In the genomic region with DNA sequence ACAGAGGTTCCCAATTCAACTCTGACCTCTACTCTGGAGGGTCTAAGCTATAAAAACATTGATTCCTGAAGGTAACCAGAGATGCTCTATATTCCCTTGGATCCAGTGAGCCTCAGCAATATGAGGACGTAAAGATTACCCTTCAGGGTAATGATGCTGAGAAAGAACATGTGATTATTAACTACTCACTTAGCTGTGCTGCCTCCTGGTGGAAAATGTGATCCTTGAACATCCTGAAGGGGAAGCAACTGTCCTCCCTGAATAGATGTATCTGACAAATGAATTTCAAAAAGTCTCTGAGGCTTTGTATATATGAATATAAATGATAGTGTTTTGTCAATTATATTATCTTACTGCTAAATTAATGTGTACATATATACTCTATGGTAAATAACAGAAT, we compare ENCODE assay signal across 28 mouse cellular contexts. TPM values are rescaled to one million over a fixed set of nuclear protein-coding genes. Genes with fewer than 3 reads are reported as not detected.
DNase-seq lines count a peak whose midpoint lies in the region; ATAC-seq and TF ChIP-seq lines count a peak whose summit lies in the region.
"Had no signal": no experiment of that assay in that cellular context is flagged by ENCODE, and none has a peak within 500 bp of the region (broad histone marks: within the 10 kb centered on the region; RNA-seq: fewer than 3 reads in every experiment).

No protein-coding gene starts in this region.

- no peak overlapping the region for H3K27ac ChIP-seq in kidney, embryonic 14.5 days (ENCODE audit: low read depth, low read length)
- H3K27ac ChIP-seq in stomach, postnatal 0 days (replicated peaks): no peak overlapping the region
- H3K27ac ChIP-seq: embryonic facial prominence, embryonic 12.5 days; forebrain, embryonic 13.5 days; hindbrain, embryonic 15.5 days; limb, embryonic 10.5 days had no signal

- no peaks in the 10 kb centered on the region for H3K9me3 ChIP-seq in kidney, embryonic 14.5 days (ENCODE audit: control insufficient read depth, low read length)
- no peaks in the 10 kb centered on the region for H3K9me3 ChIP-seq in stomach, postnatal 0 days (ENCODE audit: control insufficient read depth, low read length)
- H3K9me3 ChIP-seq: embryonic facial prominence, embryonic 12.5 days; forebrain, embryonic 13.5 days; heart, embryonic 12.5 days; limb, embryonic 10.5 days had no signal

- ATAC-seq in kidney, embryonic 14.5 days (ENCODE audit: low FRiP score, low TSS enrichment): no peak
- no peak for ATAC-seq in stomach, postnatal 0 days (ENCODE audit: low FRiP score, low TSS enrichment)
- ATAC-seq: forebrain, embryonic 13.5 days; midbrain, embryonic 16.5 days had no signal

- no peak overlapping the region for H3K9ac ChIP-seq in kidney, embryonic 14.5 days (ENCODE audit: low read depth, low read length)
- H3K9ac ChIP-seq in stomach, postnatal 0 days (ENCODE audit: low read length): no peak overlapping the region
- H3K9ac ChIP-seq: embryonic facial prominence, embryonic 12.5 days; forebrain, embryonic 13.5 days; heart, embryonic 12.5 days; hindbrain, embryonic 15.5 days had no signal

- WGBS in kidney, embryonic 14.5 days: 28% methylated on average over 1 of the region's 1 CpGs
- 60% methylated on average over 1 of the region's 1 CpGs for WGBS in stomach, postnatal 0 days

- H3K4me3 ChIP-seq in kidney, embryonic 14.5 days (ENCODE audit: low read length): no peak overlapping the region
- no peak overlapping the region for H3K4me3 ChIP-seq in stomach, postnatal 0 days (ENCODE audit: low read depth, low read length)
- H3K4me3 ChIP-seq: embryonic facial prominence, embryonic 12.5 days; erythroblast, embryonic 14.5 days; forebrain, embryonic 13.5 days; heart, embryonic 12.5 days; hindbrain, embryonic 15.5 days; limb, embryonic 10.5 days had no signal

- H3K27me3 ChIP-seq in kidney, embryonic 14.5 days (ENCODE audit: control insufficient read depth, insufficient read depth, low read length): no peaks in the 10 kb centered on the region
- no peaks in the 10 kb centered on the region for H3K27me3 ChIP-seq in stomach, postnatal 0 days (ENCODE audit: control insufficient read depth, insufficient read depth, low read length)
- H3K27me3 ChIP-seq: embryonic facial prominence, embryonic 12.5 days; forebrain, embryonic 13.5 days; heart, embryonic 12.5 days; hindbrain, embryonic 15.5 days had no signal

- H3K4me2 ChIP-seq in kidney, embryonic 14.5 days (replicated peaks; ENCODE audit: low read depth, low read length): no peak overlapping the region
- H3K4me2 ChIP-seq in stomach, postnatal 0 days (replicated peaks; ENCODE audit: low read depth): no peak overlapping the region
- H3K4me2 ChIP-seq: embryonic facial prominence, embryonic 12.5 days; forebrain, embryonic 13.5 days; heart, embryonic 12.5 days; hindbrain, embryonic 15.5 days had no signal

- no peaks in the 10 kb centered on the region for H3K4me1 ChIP-seq in kidney, embryonic 14.5 days (ENCODE audit: control insufficient read depth, insufficient read depth, low read length)
- H3K4me1 ChIP-seq in stomach, postnatal 0 days (replicated peaks; ENCODE audit: control insufficient read depth, insufficient read depth): no peaks in the 10 kb centered on the region
- H3K4me1 ChIP-seq: embryonic facial prominence, embryonic 12.5 days; forebrain, embryonic 13.5 days; heart, embryonic 12.5 days; hindbrain, embryonic 15.5 days; limb, embryonic 10.5 days had no signal

- DNase-seq in embryo, embryonic 11 days: peak; percentile 24
- DNase-seq in embryo, embryonic 10.5 days (ENCODE audit: low spot score): no peak
- peak; percentile 7 to 46 for DNase-seq in kidney, postnatal 36 days
- peak; percentile 1 for DNase-seq in lung, postnatal 36 days
- no peak for DNase-seq in lung, postnatal 10 days
- DNase-seq in stomach, postnatal 0 days (ENCODE audit: low spot score): peak; percentile 21
- DNase-seq in c-Kit-positive CD71-positive TER-119-positive erythroid progenitor cells, embryonic 14.5 days (ENCODE audit: low spot score): no peak
- DNase-seq: adrenal gland, postnatal 14 days; cerebellum, adult 11 months; cerebellum, postnatal 14 days; gastrocnemius, postnatal 10 days; heart, adult 11 months; heart, postnatal 36 days had no signal

- TF ChIP-seq EP300 in stomach, postnatal 0 days (optimal IDR thresholded peaks at IDR 0.05): no peak

- H3K36me3 ChIP-seq in kidney, embryonic 14.5 days (ENCODE audit: control insufficient read depth, insufficient read depth, low read length): no peaks in the 10 kb centered on the region
- no peaks in the 10 kb centered on the region for H3K36me3 ChIP-seq in stomach, postnatal 0 days (ENCODE audit: control insufficient read depth, insufficient read depth, low read length)
- H3K36me3 ChIP-seq: embryonic facial prominence, embryonic 12.5 days; heart, embryonic 12.5 days; hindbrain, embryonic 15.5 days; limb, embryonic 10.5 days had no signal

- peak; percentile 67 for TF ChIP-seq CTCF in stomach, postnatal 0 days (IDR thresholded peaks at IDR 0.05; ENCODE audit: low read depth)

RNA-seq across cellular contexts. Expression of gene 2210017I01Rik, which starts 6.8 kb away (rescaled TPM):
- polyA plus RNA-seq in kidney, embryonic 14.5 days (2014; fragmentation: Nextera tagmentation; extraction: Ambion mirVana): not detected in 2 replicates
- 22.8 and 26.7 TPM in 2 replicates for polyA plus RNA-seq in stomach, postnatal 0 days (2015; fragmentation: Nextera tagmentation; extraction: Ambion mirVana)
- polyA plus RNA-seq: brain, embryonic 14.5 days; embryonic facial prominence, embryonic 12.5 days; erythroblast, embryonic 14.5 days; forebrain, embryonic 13.5 days; frontal cortex, adult 2 months; heart, embryonic 12.5 days; hindbrain, embryonic 15.5 days; limb, embryonic 10.5 days; liver, adult 2 months; lung, embryonic 16.5 days; midbrain, embryonic 16.5 days; stomach, embryonic 16.5 days; thymus, postnatal 0 days; urinary bladder, adult 2 months had no signal

RNA-seq across cellular contexts. Expression of gene Smcp, which starts 11.7 kb away (rescaled TPM):
- not detected in 2 replicates for polyA plus RNA-seq in kidney, embryonic 14.5 days (2014; fragmentation: Nextera tagmentation; extraction: Ambion mirVana)
- not detected in 2 replicates for polyA plus RNA-seq in stomach, postnatal 0 days (2015; fragmentation: Nextera tagmentation; extraction: Ambion mirVana)
- polyA plus RNA-seq: brain, embryonic 14.5 days; embryonic facial prominence, embryonic 12.5 days; erythroblast, embryonic 14.5 days; forebrain, embryonic 13.5 days; frontal cortex, adult 2 months; heart, embryonic 12.5 days; hindbrain, embryonic 15.5 days; limb, embryonic 10.5 days; liver, adult 2 months; lung, embryonic 16.5 days; midbrain, embryonic 16.5 days had no signal

RNA-seq across cellular contexts. Expression of gene Lce6a, which starts 21.0 kb away (rescaled TPM):
- not detected in 2 replicates for polyA plus RNA-seq in kidney, embryonic 14.5 days (2014; fragmentation: Nextera tagmentation; extraction: Ambion mirVana)
- 98.3 and 102 TPM in 2 replicates for polyA plus RNA-seq in stomach, postnatal 0 days (2015; fragmentation: Nextera tagmentation; extraction: Ambion mirVana)
- polyA plus RNA-seq: brain, embryonic 14.5 days; embryonic facial prominence, embryonic 12.5 days; erythroblast, embryonic 14.5 days; forebrain, embryonic 13.5 days; frontal cortex, adult 2 months; heart, embryonic 12.5 days; hindbrain, embryonic 15.5 days; limb, embryonic 10.5 days; liver, adult 2 months; lung, embryonic 16.5 days; midbrain, embryonic 16.5 days; stomach, embryonic 16.5 days; thymus, postnatal 0 days had no signal

RNA-seq across cellular contexts. Expression of gene Ivl, which starts 26.9 kb away (rescaled TPM):
- polyA plus RNA-seq in kidney, embryonic 14.5 days (2014; fragmentation: Nextera tagmentation; extraction: Ambion mirVana): 0.74 and 0.81 TPM in 2 replicates
- 16.6 and 21.1 TPM in 2 replicates for polyA plus RNA-seq in stomach, postnatal 0 days (2015; fragmentation: Nextera tagmentation; extraction: Ambion mirVana)
- polyA plus RNA-seq: brain, embryonic 14.5 days; embryonic facial prominence, embryonic 12.5 days; erythroblast, embryonic 14.5 days; forebrain, embryonic 13.5 days; frontal cortex, adult 2 months; heart, embryonic 12.5 days; hindbrain, embryonic 15.5 days; limb, embryonic 10.5 days; liver, adult 2 months; lung, embryonic 16.5 days; midbrain, embryonic 16.5 days had no signal

RNA-seq across cellular contexts. Expression of gene Lce1a1, which starts 47.7 kb away (rescaled TPM):
- polyA plus RNA-seq in kidney, embryonic 14.5 days (2014; fragmentation: Nextera tagmentation; extraction: Ambion mirVana): not detected in 2 replicates
- 401 and 429 TPM in 2 replicates for polyA plus RNA-seq in stomach, postnatal 0 days (2015; fragmentation: Nextera tagmentation; extraction: Ambion mirVana)
- polyA plus RNA-seq: brain, embryonic 14.5 days; embryonic facial prominence, embryonic 12.5 days; erythroblast, embryonic 14.5 days; forebrain, embryonic 13.5 days; frontal cortex, adult 2 months; heart, embryonic 12.5 days; hindbrain, embryonic 15.5 days; limb, embryonic 10.5 days; liver, adult 2 months; lung, embryonic 16.5 days; midbrain, embryonic 16.5 days; urinary bladder, adult 2 months had no signal

Comparison
In these comparisons a context has a peak if more than half of its experiments do, and no peak if none do; other contexts are left out.
1. DNase-seq: peak in embryo, embryonic 11 days (single experiment), kidney, postnatal 36 days (2 of 2), lung, postnatal 36 days (single experiment) and stomach, postnatal 0 days (single experiment); none in embryo, embryonic 10.5 days (single experiment), lung, postnatal 10 days (single experiment) and c-Kit-positive CD71-positive TER-119-positive erythroid progenitor cells, embryonic 14.5 days (single experiment).
2. RNA of gene 2210017I01Rik, which starts 6.8 kb away (polyA plus RNA-seq): 22.8 to 26.7 TPM in stomach, postnatal 0 days; not detected in kidney, embryonic 14.5 days; every median in the first group is over 10 times any median in the second.
3. RNA of gene Lce6a, which starts 21.0 kb away (polyA plus RNA-seq): 98.3 to 102 TPM in stomach, postnatal 0 days; not detected in kidney, embryonic 14.5 days; every median in the first group is over 10 times any median in the second.